Mouse (Mus musculus) lung, postnatal 4 days (tissue): ENCODE measurements at regions not wholly inside any gene's neighbourhood (a gene's known extent, or its start where the extent isn't known, plus 50 kb on each side); places are given as distances from the start of the nearest gene placed in this dataset.
"Not testable (repeated sequence)": the region's sequence is repeated elsewhere in the genome, so short reads cannot be mapped to it uniquely, and the experiment has no call there.

ENCODE experiments used
- DNase-seq, 2 experiments: peaks; one replicate each; pipeline ENCODE4 v3.0.0; 2021

DNA sequence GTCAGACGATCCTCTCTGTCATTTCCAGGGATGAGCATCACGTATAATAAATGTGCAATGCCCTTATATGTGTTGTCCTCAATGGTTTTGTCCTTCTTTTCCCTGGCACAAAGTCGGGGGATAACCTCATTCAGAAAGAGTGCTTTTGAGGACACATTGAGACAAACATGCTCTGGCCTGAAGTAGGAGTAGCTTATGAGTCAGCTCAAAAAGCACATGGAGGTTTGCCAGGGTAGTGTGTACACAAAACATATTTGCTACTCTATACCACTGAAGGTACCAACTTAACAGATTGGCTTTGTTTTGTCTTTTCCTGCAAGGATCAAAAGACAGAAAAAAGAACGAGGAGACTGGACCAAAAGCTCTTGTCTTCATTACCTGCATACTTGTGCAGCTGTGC lies 682.1 kb upstream of the Grid2 start:
- no peak for DNase-seq

DNA sequence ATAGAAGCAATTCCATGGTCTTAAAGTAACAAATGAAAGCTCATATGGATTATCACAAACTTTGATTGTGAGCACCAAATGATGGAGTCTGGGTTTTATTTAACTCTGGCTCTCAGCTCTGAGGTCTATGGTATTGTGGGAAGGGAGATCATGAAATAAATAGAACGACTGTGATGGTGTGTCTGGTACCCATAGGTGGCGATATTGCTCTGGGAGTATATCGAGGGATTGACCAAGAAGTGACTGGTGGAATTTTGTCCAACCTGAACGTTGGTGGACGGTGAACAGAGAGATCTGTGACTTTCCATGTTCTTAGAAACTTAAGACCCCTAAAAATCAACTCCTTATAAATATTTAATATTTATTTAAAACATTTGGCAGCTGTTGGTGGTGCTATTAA lies 679.5 kb upstream of the Grid2 start:
- peak in 1 of 2 experiments; percentile 18 for DNase-seq

DNA sequence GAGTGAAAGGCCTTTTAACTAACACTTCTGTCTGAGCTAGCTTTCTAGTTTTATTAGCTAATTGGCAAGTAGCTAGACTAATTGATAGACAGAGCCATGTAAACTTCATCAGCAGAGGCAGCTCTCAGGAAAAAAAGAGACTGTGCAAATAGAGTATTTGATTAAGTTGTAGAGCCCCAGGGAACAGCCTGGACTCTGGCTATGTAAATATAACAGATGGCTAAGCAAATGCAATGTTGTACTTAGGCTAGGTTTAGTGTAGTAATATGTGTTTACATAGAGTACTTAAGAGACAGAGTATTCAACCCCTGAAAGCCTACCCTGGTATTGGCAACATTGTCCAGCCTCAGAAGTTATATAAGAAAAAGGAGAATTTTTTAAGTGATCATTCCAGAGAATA lies 635.1 kb upstream of the Grid2 start:
- DNase-seq: no peak

DNA sequence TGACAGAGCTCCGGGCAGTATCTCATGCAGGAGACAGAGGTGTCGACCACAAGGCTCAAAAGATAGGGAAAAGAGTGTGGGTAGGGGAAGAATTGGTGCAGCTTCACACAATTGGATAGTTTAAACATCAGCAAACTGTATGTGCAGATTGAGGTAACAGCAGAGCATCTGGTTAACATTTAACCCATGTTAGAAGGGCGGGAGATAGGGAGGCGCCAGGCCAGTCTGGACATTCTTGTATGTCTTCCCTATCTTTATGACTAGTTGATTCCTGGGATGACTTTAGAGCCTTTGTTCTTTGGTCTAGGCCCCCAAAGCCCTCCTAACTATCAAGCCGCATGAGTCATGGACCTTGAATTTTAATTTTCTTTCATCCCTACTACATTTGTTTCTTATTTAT lies 587.6 kb upstream of the Grid2 start:
- DNase-seq: not testable (repeated sequence)

DNA sequence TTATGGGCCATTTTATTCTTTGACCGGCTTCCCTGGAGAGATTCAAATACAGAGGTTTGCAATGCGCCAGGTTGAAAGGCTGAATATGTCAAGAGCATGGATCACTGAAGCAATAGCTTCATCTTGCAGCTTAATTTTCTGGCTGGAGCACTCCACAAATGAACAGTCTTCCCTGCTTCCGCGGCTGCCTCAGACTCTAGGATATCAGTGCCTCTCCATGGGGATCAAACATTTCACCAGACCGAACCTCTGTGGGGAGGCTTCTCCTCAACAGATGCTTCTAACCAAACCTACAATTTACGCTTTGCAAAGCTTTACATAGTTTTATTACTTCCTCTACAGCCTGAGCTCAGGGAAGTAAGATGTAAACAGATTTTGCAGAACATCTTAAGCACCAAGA lies 537.3 kb upstream of the Grid2 start:
- no peak for DNase-seq

DNA sequence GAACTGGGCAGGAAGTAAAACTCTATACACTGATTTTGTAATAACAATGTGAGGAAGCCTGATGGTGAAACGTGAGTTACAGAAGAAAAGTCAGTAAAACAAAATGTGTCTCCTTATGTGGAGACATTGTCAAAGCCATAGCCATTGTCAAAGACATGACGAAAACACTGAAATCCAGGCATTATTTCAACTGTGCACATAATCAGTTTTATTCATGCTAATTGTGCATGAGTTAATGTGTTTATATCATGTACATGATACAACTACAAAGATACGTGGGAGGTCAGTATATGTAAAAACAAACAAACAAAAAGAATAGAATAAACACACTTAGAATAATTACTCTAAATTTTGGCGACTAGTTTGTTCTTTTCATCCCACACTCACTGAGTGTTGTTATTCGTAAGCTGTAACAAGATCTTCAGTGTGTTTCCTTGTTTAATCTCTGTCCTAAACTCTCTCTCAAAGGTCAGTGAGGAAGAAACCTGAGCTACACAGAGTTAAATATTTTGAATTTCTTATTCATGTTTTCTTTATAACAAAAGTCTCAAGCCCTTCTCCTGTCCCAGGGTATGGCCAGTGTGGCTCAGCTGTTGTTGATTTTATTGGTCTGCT lies 536.0 kb upstream of the Grid2 start:
- DNase-seq: no peak
